Mouse (Mus musculus): ENCODE results near the gene Atxn1. TPM values are rescaled to one million over a fixed set of nuclear protein-coding genes. Genes with fewer than 3 reads are reported as not detected.

The Atxn1 gene
- total RNA-seq, 2 experiments from 2014 or later, result 7.2 to 16.8 TPM

DNA sequence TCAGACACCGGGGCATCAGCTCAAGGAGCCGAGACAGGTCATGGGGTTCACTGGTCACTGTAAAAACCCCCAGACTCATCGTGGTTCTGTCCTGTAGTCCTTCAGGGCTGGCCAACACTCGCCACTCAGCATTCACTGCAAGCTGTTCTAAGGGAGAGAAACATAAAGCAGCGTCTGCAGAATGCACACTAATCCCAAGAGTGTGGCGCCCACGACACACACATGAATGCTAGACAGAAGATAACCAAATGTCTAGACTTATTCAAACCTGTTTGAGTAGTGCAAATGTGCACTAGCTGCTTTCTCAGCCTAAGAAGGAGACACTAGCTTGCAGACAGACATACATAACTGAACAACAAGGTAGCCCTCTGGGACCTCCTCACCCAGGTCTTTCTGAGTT, 321.9 kb downstream of the Atxn1 start:
- ATAC-seq (replicated peaks; ENCODE audit: poor library complexity), result no peak

DNA sequence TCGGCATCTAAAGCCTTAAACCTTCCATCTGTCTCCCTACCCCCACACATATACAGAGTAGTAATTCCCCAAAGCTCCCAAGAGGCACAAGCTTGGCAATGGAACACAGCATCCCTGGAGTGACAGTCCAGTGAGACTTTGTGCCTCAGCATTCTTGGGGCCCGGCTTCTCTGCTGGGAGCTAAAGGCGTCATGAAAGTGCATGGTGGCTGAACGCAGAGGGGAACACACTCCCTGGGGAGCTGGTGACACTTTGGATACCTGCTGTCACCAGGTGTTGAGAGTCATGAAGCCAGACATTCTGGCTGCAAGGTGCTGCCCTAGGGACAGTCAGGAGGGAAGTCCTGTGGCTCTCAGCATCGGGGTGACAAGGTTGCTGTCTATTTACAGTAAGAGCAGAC, 324.4 kb downstream of the Atxn1 start:
- no peak for ATAC-seq (replicated peaks; ENCODE audit: poor library complexity)

DNA sequence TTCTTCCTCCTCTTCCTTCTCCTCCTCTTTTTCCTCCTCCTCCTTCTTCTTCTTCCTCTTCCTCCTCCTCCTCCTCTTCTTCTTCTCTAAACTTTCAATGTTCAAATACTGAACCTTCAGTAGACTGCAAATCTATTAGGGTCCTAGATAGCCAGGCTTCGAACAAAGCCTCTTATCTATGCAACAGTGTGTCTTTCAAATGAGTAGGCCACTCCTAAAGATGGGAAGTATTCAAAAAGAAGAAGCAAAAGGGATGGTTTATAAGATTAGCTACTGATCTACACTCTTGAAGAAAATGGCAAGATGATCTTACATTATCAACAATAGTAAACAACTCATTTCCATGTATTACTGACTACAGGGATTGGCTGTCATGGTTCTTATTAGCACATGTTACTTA, 326.5 kb downstream of the Atxn1 start:
- no peak for ATAC-seq (replicated peaks; ENCODE audit: poor library complexity)

DNA sequence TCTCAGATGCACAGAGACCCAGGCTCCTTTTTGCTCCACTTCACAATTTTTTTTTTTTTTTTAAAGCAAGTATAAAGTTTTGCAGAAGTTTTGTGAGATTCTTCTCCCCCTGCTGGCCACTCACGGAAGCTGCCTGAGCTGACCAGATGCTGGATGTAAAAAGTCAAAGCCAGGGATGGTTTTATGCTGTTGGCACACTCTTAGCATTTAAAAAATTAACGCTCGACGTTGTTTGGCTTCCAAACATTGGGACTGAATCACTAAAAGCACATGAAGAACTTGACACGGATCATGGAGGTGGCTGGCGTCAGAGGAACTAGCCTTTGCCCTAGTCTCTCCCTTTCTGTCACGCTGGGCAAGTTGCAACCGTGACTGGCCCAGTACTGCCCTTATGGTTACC, 327.5 kb downstream of the Atxn1 start:
- ATAC-seq (replicated peaks; ENCODE audit: poor library complexity), result 0 out of 2 replicates have a peak, but pooled peaks have one; percentile 36

DNA sequence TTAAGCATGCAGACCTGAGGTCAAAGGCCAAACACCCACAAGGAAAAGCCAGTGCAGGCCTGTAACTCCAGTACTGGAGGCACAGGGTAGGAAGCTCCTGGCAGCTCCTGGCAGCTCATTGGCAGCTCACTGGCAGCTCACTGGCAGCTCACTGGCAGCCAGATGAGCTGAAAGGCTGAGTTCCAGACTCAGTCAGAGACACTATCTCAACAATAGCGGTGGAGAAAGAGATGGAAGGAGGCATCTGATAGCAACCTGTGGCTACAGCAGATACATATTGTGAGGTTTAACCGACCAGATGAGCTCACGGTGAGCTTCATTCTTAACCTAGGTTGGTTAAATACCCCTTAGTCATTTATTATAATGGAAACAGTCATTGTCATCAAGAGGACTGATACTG, 328.4 kb downstream of the Atxn1 start:
- peak; percentile 93 for ATAC-seq (replicated peaks; ENCODE audit: poor library complexity)

DNA sequence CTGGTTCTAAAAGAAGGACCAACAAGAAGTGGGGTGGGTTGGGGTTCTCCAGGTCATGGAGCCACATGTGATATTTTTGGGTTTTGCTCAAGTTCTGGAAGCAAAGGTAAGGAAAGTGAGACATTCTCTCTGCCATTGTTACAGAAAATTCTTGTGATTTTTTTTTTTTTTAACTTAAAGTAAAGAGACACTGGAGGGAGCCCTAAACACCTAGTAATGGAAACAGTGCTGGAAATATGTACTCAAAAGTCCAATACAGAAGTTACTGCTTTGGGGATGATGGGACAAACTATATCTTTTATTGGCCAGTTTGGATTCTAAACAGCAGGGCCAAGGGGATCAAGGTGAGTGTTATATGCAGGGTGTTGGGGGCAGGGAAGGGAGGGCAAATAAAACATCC, 330.9 kb downstream of the Atxn1 start:
- ATAC-seq (replicated peaks; ENCODE audit: poor library complexity), result no peak

DNA sequence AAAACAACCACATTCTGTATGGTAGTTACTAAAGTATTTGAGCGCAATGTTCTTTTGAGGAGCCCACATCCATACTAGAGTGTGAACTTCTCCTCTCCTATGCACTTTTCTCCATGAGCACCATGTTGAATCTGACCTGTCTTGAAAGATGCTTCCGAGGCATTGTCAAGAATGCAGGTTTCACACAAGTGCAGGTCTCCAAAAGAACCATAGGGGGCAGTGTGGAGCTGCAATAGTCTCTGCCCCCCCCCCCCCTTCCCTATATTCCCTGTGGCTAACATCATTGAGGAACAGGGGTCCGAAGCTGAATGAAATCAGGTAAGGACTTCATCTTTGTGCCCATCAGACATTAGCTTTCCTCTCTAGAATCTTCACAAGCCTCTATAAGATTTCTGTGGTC, 332.7 kb downstream of the Atxn1 start:
- ATAC-seq (replicated peaks; ENCODE audit: poor library complexity), result no peak

DNA sequence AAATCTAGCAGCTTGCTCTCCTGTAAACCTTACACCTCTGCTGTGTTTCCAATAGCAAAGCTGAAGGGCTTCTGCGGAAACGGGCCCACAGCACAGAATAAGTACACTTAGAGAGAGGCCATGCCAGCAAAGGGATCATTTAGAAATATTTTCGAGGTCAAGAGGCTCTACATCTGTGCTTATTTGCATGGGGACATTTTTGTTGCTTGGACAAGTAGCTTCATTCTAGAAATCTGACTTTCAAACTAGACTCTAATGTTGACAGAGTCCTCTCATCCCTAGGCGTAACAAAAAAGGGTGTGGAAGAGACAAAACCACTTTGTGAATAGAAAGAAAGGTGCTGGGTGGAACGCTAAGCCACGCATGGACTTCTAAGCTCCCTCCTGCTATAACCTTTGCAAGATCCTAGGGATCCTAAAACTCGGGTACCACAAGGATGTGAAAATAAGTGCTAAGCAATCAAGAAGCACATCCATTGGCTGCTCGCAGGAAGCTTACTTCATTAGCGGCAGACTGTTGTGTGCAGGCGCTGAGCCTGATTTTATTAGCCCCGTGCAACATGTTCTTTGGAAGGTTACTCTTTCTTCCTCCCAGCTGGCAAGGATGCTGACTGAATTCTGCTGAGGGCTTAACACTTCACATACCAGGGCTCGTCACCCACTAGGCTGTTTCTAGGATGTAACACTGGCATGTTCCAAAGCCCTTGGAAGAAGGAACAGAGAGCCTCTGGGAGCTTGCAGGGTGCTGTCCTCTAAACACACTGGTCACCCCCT, 334.1 kb downstream of the Atxn1 start:
- no peak for ATAC-seq (replicated peaks; ENCODE audit: poor library complexity)

DNA sequence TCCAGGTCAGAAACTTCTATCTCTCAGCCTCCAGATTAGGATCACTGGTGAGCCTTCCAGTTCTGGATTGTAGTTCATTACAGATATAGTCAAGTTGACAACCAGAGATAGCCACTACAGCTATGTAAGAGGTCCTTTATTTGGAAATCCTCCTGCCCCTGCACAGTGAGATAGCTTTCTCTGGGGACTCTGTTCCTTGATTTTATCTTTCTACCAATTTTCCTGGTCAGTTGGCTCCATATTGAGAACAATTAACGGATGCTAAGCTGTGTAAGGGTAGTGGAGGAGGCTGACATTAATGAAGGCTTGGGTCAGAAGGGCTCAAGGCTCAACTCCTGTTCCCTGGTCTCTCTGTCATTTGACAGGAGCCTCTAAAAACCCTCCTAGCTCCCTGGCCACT, 335.1 kb downstream of the Atxn1 start:
- ATAC-seq (replicated peaks; ENCODE audit: poor library complexity), result no peak

DNA sequence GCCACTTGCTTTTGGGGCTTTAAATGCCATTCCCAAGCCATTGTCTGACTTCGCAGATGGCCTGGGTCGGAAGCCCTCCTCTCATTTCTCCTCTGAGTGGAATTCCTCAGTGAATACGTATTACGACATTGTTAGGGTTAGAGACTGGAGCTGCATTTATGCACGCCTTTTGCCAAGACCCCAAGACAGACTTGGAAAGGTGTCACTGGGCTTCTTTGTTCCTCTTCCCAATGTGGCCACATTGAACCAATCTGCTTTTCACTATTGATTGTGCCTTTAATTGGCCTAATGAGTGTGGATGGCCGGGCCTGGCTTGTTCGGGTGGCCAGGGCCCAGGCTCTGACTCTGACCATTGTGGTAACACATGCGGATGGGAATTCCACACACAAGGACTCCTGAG, 336.5 kb downstream of the Atxn1 start:
- ATAC-seq (replicated peaks; ENCODE audit: poor library complexity), result no peak

DNA sequence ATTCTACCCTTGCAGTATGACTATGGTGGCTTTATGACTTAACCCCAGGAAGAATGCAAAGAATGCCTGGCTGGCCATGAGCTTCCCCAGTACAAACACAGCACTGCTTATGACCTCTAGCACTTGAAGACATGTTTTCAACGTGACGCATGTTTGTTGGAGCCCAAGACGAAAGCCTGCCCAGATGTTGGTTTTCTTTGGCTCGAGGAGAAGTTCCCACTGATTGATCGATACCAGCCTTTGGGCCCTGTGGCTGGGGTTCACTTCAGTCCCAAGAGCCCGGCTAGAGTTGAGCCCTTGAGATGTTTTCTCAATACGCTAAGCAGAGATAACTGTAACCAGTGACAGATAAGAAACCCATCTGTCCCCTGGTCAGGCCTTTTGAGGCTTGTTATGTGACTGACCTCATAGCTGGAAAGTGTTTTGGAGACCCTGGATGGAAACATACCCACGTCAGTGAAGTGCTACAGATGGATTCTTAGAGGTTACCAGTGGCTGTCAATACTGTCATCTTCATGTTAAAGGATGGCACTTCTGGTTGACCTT, 337.5 kb downstream of the Atxn1 start:
- ATAC-seq (replicated peaks; ENCODE audit: poor library complexity), result no peak

DNA sequence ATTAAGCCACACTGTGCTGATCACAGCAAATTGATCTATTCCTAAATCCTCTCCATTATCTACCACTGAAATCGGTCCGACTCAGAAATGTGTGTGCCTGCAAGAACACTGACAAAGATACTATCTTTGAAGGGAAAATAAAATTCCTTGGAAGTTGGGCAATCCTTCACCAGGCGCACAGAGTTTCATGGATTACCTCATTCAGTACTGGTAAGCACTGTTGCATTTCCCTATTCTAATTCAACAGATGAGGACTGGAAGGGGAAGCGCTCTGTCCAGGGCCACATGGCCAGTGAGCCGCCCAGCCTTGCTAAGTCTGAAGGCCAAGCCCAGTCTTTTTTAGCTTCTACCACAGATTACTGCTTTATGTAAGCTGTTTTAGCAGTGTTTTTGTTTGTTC, 339.1 kb downstream of the Atxn1 start:
- peak; percentile 34; the same call in 1 of the 2 replicates for ATAC-seq (replicated peaks; ENCODE audit: poor library complexity)

DNA sequence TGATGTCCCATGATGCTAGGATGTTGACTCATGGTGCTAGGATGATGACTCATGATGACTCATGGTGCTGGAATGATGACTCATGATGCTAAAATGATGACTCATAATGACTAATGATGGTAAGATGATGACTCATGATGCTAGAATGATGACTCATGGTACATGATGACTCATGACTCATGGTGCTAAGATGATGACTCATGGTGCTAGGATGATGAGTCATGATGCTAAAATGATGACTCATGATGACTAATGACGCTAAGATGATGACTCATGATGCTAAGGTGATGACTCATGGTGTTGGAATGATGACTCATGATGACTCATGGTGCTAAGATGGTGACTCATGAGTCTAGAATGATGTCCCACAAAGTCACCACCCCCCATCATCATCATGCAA, 341.0 kb downstream of the Atxn1 start:
- ATAC-seq (replicated peaks; ENCODE audit: poor library complexity), result peak; percentile 55

DNA sequence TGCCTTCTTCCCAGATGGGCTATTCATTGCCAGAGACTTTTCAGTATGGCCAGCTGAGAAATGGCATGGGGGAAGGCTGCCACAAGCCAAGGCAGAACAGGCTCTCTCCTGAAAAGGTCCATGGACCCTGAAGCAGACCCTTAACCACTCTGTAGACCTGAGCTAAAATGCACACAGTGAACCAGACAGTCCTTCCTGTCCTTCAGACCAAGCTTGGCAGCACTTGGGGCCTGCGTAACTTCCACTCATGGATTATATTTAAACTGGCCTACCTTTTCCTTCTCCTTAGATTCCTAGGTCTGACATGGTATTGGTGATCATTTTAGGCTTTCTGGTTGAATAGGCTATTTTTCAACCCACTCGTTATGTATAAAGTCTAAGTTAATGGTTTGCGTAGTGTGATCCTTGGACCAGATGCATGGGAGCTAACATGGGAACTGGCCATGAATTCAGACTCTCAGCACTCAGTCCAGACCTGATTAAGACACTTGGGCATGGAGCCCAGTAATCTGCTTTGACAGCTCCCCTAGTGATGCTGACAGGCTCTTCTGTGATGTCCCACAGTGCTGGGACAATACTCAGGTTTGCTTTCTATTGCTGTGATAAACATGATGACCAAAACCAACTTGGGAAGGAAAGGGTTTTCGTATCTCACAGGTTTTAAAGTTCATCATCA, 341.8 kb downstream of the Atxn1 start:
- ATAC-seq (replicated peaks; ENCODE audit: poor library complexity), result no peak

DNA sequence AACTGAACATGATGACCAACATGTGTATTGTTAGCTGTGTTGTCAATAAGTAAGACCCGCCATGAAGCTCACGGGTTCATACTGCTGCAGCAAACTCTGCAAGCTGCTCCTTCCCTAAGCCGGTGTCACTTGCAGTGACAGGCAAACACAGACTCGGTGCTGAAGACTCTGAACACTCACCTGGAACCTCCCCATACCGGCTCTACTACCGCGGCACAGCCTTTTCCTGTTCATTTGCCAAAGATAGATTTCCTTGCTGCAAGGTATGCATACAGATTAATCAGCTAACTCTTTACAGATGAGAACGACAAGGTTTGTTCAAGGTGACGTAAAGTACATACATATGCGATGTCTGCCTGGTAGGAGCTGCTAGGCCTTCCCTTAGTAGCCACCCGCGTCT, 344.1 kb downstream of the Atxn1 start:
- ATAC-seq (replicated peaks; ENCODE audit: poor library complexity), result no peak

DNA sequence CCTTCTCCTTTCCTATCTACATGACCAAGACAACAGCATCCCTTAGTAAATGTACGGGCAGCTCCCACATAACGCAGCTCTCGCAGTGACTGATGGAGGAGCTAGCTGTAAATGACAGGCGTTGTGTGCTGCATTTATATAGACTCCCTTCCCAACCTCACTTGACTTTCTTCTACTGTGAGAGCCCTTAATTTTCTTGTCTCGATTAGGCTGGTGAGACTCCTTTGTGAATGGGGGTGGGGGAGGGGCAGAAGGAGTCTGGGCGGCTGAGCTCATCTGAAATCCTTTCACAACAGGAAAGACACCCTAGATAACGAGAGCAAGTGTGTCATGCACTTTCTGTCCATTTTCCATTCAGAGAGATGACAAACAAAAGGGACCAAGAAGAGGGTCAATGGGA, 344.5 kb downstream of the Atxn1 start:
- ATAC-seq (replicated peaks; ENCODE audit: poor library complexity), result no peak

DNA sequence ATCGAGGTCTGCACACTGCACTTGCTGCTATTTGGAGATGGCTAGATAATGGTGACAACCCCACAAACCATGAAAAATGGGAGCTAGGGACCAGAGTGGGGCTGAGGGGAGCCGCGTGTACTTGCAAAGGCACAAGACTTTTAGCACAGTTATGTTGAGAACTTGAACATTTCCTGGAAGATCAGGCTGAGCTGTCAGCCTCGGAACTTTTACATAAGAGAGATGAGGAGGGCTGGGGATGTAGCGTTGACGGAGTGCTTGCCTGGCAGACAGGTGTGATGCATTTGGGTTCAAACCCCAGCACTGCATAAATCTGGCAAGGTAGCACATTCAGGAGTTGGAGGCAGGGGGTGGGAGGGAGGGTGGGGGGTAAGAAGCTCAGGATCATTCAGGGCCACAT, 346.8 kb downstream of the Atxn1 start:
- no peak for ATAC-seq (replicated peaks; ENCODE audit: poor library complexity)

DNA sequence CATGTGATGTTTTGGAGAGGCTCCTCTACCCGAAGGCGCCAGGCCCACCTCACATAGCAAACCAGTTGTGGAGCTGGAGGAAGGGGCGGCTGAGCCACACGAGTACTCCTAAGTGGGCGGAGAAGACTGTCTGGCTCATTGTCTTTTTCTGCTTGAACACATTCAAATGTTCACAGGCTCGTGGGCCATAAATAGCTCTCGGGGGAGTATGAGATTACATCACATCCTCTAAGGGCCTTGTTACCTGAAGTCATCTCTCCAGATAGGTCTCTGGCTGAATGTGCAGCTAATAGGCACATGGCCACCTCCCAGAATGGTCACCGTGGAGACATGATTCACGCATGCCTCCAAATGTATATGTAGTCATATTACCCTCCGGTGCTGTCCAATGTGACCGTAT, 350.0 kb downstream of the Atxn1 start:
- no peak for ATAC-seq (replicated peaks; ENCODE audit: poor library complexity)

DNA sequence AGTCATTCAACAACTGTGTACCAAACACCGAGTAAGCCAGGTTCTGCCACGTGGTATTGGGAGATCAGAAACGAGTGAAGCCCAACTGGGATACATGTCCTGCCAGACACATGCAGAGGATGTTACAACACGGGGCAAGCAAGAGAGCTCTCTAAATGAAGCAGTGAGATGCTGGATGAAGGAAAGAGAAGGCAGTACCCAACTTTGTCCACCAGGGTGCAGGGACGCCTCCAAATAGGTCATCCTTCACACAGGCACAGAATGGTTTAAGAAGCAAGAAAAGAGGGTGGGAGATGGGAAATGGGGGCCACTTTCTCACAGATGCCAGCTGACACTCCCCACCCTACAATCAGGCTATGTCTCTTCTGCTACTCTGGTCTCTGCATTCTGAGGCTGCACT, 351.5 kb downstream of the Atxn1 start:
- ATAC-seq (replicated peaks; ENCODE audit: poor library complexity), result peak; percentile 71

DNA sequence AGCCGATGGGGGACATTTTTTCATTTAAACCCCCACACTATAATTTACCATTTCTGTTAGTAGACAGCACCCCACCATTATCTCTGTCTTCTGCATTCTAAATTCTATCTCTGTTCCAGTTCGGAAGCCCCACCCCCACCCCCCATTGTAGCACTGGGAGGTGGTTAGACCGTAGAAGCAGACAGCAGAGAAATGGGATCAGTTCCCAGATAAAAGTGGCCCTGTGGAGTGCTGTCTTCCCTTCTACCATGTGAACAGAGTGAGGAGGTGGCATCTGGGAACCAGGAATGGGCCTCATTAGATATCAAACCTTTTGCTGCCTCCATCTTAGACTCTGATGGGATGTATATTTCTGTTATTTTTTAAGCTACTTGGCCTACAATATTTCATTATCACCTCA, 353.3 kb downstream of the Atxn1 start:
- no peak for ATAC-seq (replicated peaks; ENCODE audit: poor library complexity)

DNA sequence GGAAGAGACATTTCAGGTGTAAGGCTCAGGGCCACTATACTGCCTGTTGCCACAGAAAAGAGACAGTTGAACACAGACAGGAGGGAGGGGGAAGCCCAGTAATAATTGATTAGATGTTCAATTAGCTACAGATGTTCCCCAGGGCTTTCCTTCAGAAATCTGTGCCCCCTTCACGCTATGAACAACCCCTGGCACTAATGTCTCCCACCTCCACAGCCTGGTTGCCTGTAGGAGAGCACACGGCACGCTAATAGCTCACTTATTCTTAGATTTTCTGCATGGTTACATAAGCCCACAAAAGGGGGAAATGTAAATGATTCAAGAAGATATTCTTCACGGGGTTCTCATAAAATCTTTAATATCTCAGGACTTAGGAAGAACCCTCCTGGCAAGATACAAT, 355.3 kb downstream of the Atxn1 start:
- no peak for ATAC-seq (replicated peaks; ENCODE audit: poor library complexity)

DNA sequence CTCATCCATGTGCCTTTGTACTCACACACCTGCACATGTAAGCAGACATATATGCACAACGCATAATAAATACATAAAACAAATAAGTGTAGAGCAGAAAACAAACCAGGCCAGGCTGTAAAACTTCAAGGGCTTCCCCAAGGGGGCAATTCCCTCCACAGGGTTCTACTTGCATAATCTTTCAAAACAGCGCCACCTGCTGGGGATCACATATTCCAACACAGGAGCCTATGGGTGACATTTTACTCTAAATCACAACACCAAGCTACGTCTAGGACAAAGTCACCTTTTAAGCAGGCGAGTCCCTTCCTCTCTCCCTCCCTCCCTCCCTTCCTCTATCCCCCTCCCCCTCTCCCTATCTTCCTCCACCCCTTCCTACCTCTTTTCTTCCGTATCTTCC, 356.2 kb downstream of the Atxn1 start:
- ATAC-seq (replicated peaks; ENCODE audit: poor library complexity), result no peak

Data from megakaryocyte progenitor cell, adult 5-6 weeks (primary cell).